Mouse (Mus musculus) forebrain, embryonic 15.5 days (tissue): Measurements from ENCODE around the gene Rag2. TPM values are rescaled to one million over a fixed set of nuclear protein-coding genes. Genes with fewer than 3 reads are reported as not detected.
A peak's percentile ranks its signal among the peaks of the same experiment; 100 is the strongest.

Experiments
- ATAC-seq: fragments of 200-750 bp; cut with Nextera tagmentation; replicated peaks from 2 replicates; pipeline ENCODE4 v1.8.0; 2017; ENCODE audit warnings: mild to moderate bottlenecking, moderate TSS enrichment, moderate library complexity
- H3K27ac ChIP-seq: fragments of 300-500 bp; sonication (generic); replicated peaks from 2 replicates; pipeline ENCODE4 v1.5.1; 2015; ENCODE audit warnings: mild to moderate bottlenecking, inconsistent platforms
- H3K27me3 ChIP-seq: fragments of 300-500 bp; sonication (generic); 2 replicates; pipeline ENCODE4 v1.6.1; 2015; ENCODE audit warnings: inconsistent platforms
- H3K36me3 ChIP-seq: fragments of 300-500 bp; sonication (generic); 2 replicates; pipeline ENCODE4 v1.6.1; 2015; ENCODE audit warnings: mild to moderate bottlenecking, inconsistent platforms
- H3K4me1 ChIP-seq: fragments of 300-500 bp; sonication (generic); 2 replicates; pipeline ENCODE4 v1.6.1; 2015; ENCODE audit warnings: inconsistent platforms
- H3K4me2 ChIP-seq: fragments of 300-500 bp; sonication (generic); replicated peaks from 2 replicates; pipeline ENCODE4 v1.6.1; 2015; ENCODE audit warnings: mild to moderate bottlenecking, inconsistent platforms
- H3K4me3 ChIP-seq: fragments of 300-500 bp; sonication (generic); 2 replicates; pipeline ENCODE4 v1.5.1; 2015; ENCODE audit warnings: mild to moderate bottlenecking, inconsistent platforms
- H3K9ac ChIP-seq: fragments of 300-500 bp; sonication (generic); replicated peaks from 2 replicates; pipeline ENCODE4 v1.6.1; 2015; ENCODE audit warnings: mild to moderate bottlenecking, inconsistent platforms
- H3K9me3 ChIP-seq: fragments of 300-500 bp; sonication (generic); 2 replicates; pipeline ENCODE4 v1.6.1; 2016; ENCODE audit warnings: inconsistent platforms
- WGBS: fragments of 180-500 bp; shearing (Covaris S2); methylation state at CpG from one replicate; pipeline ENCODE4 v1.1.7; 2015; ENCODE audit warnings: mixed read lengths; 5-methylcytosine and 5-hydroxymethylcytosine counted together
- polyA plus RNA-seq: library from polyadenylated mRNA; unstranded; fragments of >200 nt; fragmentation: Nextera tagmentation; extraction: Ambion mirVana; gene quantifications from 2 replicates; pipeline ENCODE4 v1.2.1, GENCODE M21; 2015

Gene Rag2
- polyA plus RNA-seq: not detected in 2 replicates

GRCm38 (mm10) chr2:101624526-101624925 is at the start of gene Rag2:
Rag2 (plus strand) TSS chr2:101624718.
- H3K4me3 ChIP-seq: no peak within 1 kb of the TSS
- no peak within 1 kb of the TSS for H3K27ac ChIP-seq
- no peak within 1 kb of the TSS for H3K9ac ChIP-seq
- H3K4me1 ChIP-seq: peaks cover 7% of the 10 kb centered on the region
- H3K4me2 ChIP-seq: no peak within 1 kb of the TSS
- no peaks in the 10 kb centered on the region for H3K9me3 ChIP-seq
- 62% methylated on average over 4 of the region's 4 CpGs for WGBS
- ATAC-seq: no peak
- H3K36me3 ChIP-seq: no peaks in the 10 kb centered on the region
- no peaks in the 10 kb centered on the region for H3K27me3 ChIP-seq

GRCm38 (mm10) chr2:101577243-101577642 is 47.3 kb upstream of the Rag2 start:
- H3K36me3 ChIP-seq: no peaks in the 10 kb centered on the region
- H3K4me1 ChIP-seq: peaks cover 6% of the 10 kb centered on the region; the same call in 1 of the 2 replicates
- no peak overlapping the region for H3K27ac ChIP-seq
- 84% methylated on average over 4 of the region's 4 CpGs for WGBS
- ATAC-seq: no peak
- no peak overlapping the region for H3K9ac ChIP-seq
- H3K4me2 ChIP-seq: no peak overlapping the region
- H3K4me3 ChIP-seq: no peak overlapping the region
- H3K27me3 ChIP-seq: no peaks in the 10 kb centered on the region
- H3K9me3 ChIP-seq: no peaks in the 10 kb centered on the region

- Histone ChIP-seq H3K4me2 (no peak overlapping the region), H3K4me1 (peaks cover 6% of the 10 kb centered on the region; the same call in 1 of the 2 replicates), H3K36me3 (no peaks in the 10 kb centered on the region), H3K27me3 (no peaks in the 10 kb centered on the region), H3K4me3 (no peak overlapping the region), H3K9ac (no peak overlapping the region), H3K27ac (no peak overlapping the region), H3K9me3 (no peaks in the 10 kb centered on the region)
- WGBS: 69% methylated on average over 2 of the region's 2 CpGs
- peak; percentile 57; the same call in 1 of the 2 replicates for ATAC-seq
These were observed 44.5 kb upstream of the Rag2 start for GRCm38 (mm10) chr2:101580027-101580426.

- Histone ChIP-seq H3K9me3 (no peaks in the 10 kb centered on the region), H3K4me1 (peaks cover 6% of the 10 kb centered on the region; the same call in 1 of the 2 replicates), H3K36me3 (no peaks in the 10 kb centered on the region), H3K27ac (no peak overlapping the region), H3K27me3 (no peaks in the 10 kb centered on the region), H3K9ac (no peak overlapping the region), H3K4me3 (no peak overlapping the region), H3K4me2 (no peak overlapping the region)
- WGBS: 12% methylated on average over 1 of the region's 1 CpGs
- ATAC-seq: peak; percentile 64; the same call in 1 of the 2 replicates
These were observed 44.1 kb upstream of the Rag2 start for GRCm38 (mm10) chr2:101580428-101580827.

GRCm38 (mm10) chr2:101580977-101581376 is 43.5 kb upstream of the Rag2 start:
- H3K4me2 ChIP-seq: no peak overlapping the region
- H3K4me1 ChIP-seq: peaks cover 6% of the 10 kb centered on the region; the same call in 1 of the 2 replicates
- 56% methylated on average over 3 of the region's 3 CpGs for whole genome bisulfite sequencing
- no peak for ATAC-seq
- H3K27ac ChIP-seq: no peak overlapping the region
- no peaks in the 10 kb centered on the region for H3K27me3 ChIP-seq
- H3K36me3 ChIP-seq: no peaks in the 10 kb centered on the region
- H3K9me3 ChIP-seq: no peaks in the 10 kb centered on the region
- no peak overlapping the region for H3K9ac ChIP-seq
- H3K4me3 ChIP-seq: no peak overlapping the region

- Histone ChIP-seq H3K4me2 (no peak overlapping the region), H3K4me3 (no peak overlapping the region), H3K27ac (no peak overlapping the region), H3K9ac (no peak overlapping the region), H3K9me3 (no peaks in the 10 kb centered on the region), H3K27me3 (no peaks in the 10 kb centered on the region), H3K4me1 (peaks cover 6% of the 10 kb centered on the region; the same call in 1 of the 2 replicates), H3K36me3 (no peaks in the 10 kb centered on the region)
- no peak for ATAC-seq
- WGBS: 85% methylated on average over 3 of the region's 3 CpGs
These were observed 43.1 kb upstream of the Rag2 start for GRCm38 (mm10) chr2:101581418-101581817.

GRCm38 (mm10) chr2:101591356-101591755 is 33.2 kb upstream of the Rag2 start:
- peak overlapping the region; percentile 32; the same call in 1 of the 2 replicates for H3K27ac ChIP-seq
- no peaks in the 10 kb centered on the region for H3K9me3 ChIP-seq
- no peaks in the 10 kb centered on the region for H3K27me3 ChIP-seq
- no peaks in the 10 kb centered on the region for H3K36me3 ChIP-seq
- no peak overlapping the region for H3K4me2 ChIP-seq
- H3K4me3 ChIP-seq: no peak overlapping the region
- no peak for ATAC-seq
- 27% methylated on average over 8 of the region's 8 CpGs for WGBS
- no peak overlapping the region for H3K9ac ChIP-seq
- H3K4me1 ChIP-seq: peaks cover 24% of the 10 kb centered on the region

GRCm38 (mm10) chr2:101592023-101592841 is 32.3 kb upstream of the Rag2 start:
- Histone ChIP-seq H3K27ac (peak overlapping the region; percentile 74), H3K4me2 (no peak overlapping the region), H3K27me3 (no peaks in the 10 kb centered on the region), H3K4me1 (peaks cover 24% of the 10 kb centered on the region), H3K9ac (no peak overlapping the region), H3K9me3 (no peaks in the 10 kb centered on the region), H3K4me3 (no peak overlapping the region), H3K36me3 (no peaks in the 10 kb centered on the region)
- ATAC-seq: peak; percentile 86
- WGBS: 6% methylated on average over 10 of the region's 10 CpGs

GRCm38 (mm10) chr2:101592886-101593285 is 31.6 kb upstream of the Rag2 start:
- H3K36me3 ChIP-seq: no peaks in the 10 kb centered on the region
- no peaks in the 10 kb centered on the region for H3K9me3 ChIP-seq
- no peaks in the 10 kb centered on the region for H3K27me3 ChIP-seq
- no peak overlapping the region for H3K4me2 ChIP-seq
- ATAC-seq: peak; percentile 42
- H3K4me3 ChIP-seq: no peak overlapping the region
- peak overlapping the region; percentile 74 for H3K27ac ChIP-seq
- H3K4me1 ChIP-seq: peaks cover 25% of the 10 kb centered on the region
- 8% methylated on average over 8 of the region's 8 CpGs for WGBS
- no peak overlapping the region for H3K9ac ChIP-seq

GRCm38 (mm10) chr2:101594681-101595080 is 29.8 kb upstream of the Rag2 start:
- Histone ChIP-seq H3K27ac (no peak overlapping the region), H3K27me3 (no peaks in the 10 kb centered on the region), H3K4me3 (no peak overlapping the region), H3K4me1 (peaks cover 38% of the 10 kb centered on the region), H3K4me2 (no peak overlapping the region), H3K36me3 (no peaks in the 10 kb centered on the region), H3K9ac (no peak overlapping the region), H3K9me3 (no peaks in the 10 kb centered on the region)
- 86% methylated on average over 5 of the region's 5 CpGs for WGBS
- ATAC-seq: no peak

GRCm38 (mm10) chr2:101597186-101597585 is 27.3 kb upstream of the Rag2 start:
- ATAC-seq: no peak
- Histone ChIP-seq H3K4me3 (no peak overlapping the region), H3K27me3 (no peaks in the 10 kb centered on the region), H3K4me1 (peaks cover 44% of the 10 kb centered on the region), H3K4me2 (no peak overlapping the region), H3K9me3 (no peaks in the 10 kb centered on the region), H3K27ac (no peak overlapping the region), H3K36me3 (no peaks in the 10 kb centered on the region), H3K9ac (no peak overlapping the region)

GRCm38 (mm10) chr2:101598190-101599181 is 26.0 kb upstream of the Rag2 start:
- peak overlapping the region; percentile 12; the same call in 1 of the 2 replicates for H3K27ac ChIP-seq
- no peak overlapping the region; the same call in 1 of the 2 replicates for H3K9ac ChIP-seq

More at GRCm38 (mm10) chr2:101598190-101599181, 26.0 kb upstream of the Rag2 start:
- no peaks in the 10 kb centered on the region for H3K27me3 ChIP-seq
- 27% methylated on average over 13 of the region's 13 CpGs for WGBS
- no peaks in the 10 kb centered on the region for H3K36me3 ChIP-seq
- H3K4me2 ChIP-seq: peak overlapping the region; percentile 25
- H3K4me3 ChIP-seq: no peak overlapping the region
- peaks cover 34% of the 10 kb centered on the region for H3K4me1 ChIP-seq
- no peaks in the 10 kb centered on the region for H3K9me3 ChIP-seq
- ATAC-seq: peak; percentile 31; the same call in 1 of the 2 replicates
